Mouse (Mus musculus): ENCODE measurements at regions not wholly inside any gene's neighbourhood (a gene's known extent, or its start where the extent isn't known, plus 50 kb on each side); places are given as distances from the start of the nearest gene placed in this dataset.

DNA sequence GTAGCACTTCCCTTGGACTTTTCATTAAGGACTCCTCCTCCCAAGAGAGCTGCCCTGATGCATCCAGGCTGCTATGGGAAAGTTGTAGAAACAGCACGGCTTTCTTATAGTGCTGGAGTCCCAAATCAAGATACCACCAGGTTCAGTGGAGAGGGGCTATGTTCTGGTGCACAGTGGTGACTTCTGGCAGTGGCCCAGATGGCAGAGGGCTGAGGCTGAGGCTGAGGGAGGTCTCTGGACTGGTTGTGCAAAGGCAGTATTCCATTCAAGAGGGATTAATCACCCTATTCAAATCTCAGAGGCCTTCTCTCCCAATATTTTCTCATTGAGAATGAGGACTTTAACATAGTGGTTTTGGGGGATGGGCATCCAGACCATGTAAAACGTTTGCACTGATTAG is 82.3 kb upstream of the Mki67 start:
- no peak overlapping the region for H3K27ac ChIP-seq
- no peaks in the 10 kb centered on the region; the same call in 1 of the 2 replicates for H3K27me3 ChIP-seq
- no peaks in the 10 kb centered on the region for H3K9me3 ChIP-seq
- 0 out of 2 replicates have a peak, but pooled peaks cover 6% of the 10 kb centered on the region for H3K4me1 ChIP-seq
- 49% methylated on average over 2 of the region's 2 CpGs for WGBS
- ATAC-seq (ENCODE audit: insufficient number of reproducible peaks, low FRiP score, low TSS enrichment, low read depth), result no peak
- no peak overlapping the region for H3K9ac ChIP-seq
- H3K36me3 ChIP-seq, result no peaks in the 10 kb centered on the region
- no peak overlapping the region for H3K4me2 ChIP-seq
- H3K4me3 ChIP-seq, result no peak overlapping the region

DNA sequence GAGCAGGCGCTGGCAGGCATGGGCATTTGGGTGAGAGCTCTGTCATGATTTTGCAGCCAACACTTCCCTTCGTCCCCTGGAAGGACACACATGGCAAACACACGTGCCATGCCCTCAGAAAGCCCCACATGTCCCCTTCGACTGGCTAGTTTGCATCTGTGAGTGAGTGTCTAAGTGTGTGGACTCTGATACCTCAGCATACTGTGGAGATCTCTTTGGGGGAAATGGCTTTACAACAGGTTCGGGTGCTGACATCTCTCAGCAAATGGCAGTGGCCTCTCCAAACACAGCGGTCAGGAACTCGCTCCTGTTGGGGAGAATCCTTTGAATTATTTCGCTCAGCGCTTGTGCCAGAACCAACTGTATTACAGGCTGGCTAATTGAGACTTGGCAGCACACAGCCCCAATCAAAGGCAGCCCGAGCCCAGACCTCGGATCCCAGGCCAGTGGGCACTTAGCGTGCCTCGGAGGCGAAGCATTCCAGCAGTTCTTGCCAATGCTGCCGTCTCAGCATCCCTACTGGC is 86.5 kb upstream of the Mki67 start:
- no peaks in the 10 kb centered on the region for H3K27me3 ChIP-seq
- H3K36me3 ChIP-seq, result no peaks in the 10 kb centered on the region
- no peak; the same call in 1 of the 2 replicates for ATAC-seq (ENCODE audit: insufficient number of reproducible peaks, low FRiP score, low TSS enrichment, low read depth)
- no peak overlapping the region for H3K4me3 ChIP-seq
- H3K4me2 ChIP-seq, result no peak overlapping the region
- no peak overlapping the region for H3K9ac ChIP-seq
- WGBS, result 55% methylated on average over 15 of the region's 15 CpGs
- no peaks in the 10 kb centered on the region for H3K9me3 ChIP-seq
- no peak overlapping the region for H3K27ac ChIP-seq
- 0 out of 2 replicates have a peak, but pooled peaks cover 6% of the 10 kb centered on the region for H3K4me1 ChIP-seq

DNA sequence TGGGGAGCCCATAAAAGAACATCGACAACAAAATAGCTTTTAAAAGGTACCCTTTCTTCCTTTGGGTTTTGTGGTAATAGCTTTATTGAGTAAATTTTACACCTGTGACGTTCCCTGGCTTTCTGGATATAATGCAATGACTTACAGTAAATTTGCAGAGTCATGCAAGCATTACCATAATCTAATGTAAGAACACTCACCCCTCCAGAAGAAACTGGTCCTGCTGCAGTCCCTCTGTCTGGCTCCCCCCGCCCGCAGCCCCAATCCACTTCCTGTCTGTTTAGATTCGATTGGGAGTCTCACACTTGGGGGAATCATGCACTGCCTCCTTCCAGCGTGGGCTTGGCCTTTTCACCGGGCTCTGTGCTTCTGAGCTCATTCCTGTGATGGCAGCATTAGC is 88.6 kb upstream of the Mki67 start:
- Histone ChIP-seq H3K4me3 (no peak overlapping the region), H3K27ac (no peak overlapping the region), H3K4me2 (no peak overlapping the region), H3K36me3 (no peaks in the 10 kb centered on the region), H3K4me1 (peaks cover 6% of the 10 kb centered on the region; the same call in 1 of the 2 replicates), H3K9me3 (no peaks in the 10 kb centered on the region), H3K9ac (no peak overlapping the region), H3K27me3 (no peaks in the 10 kb centered on the region)
- 24% methylated on average over 7 of the region's 7 CpGs for WGBS
- no peak for ATAC-seq (ENCODE audit: insufficient number of reproducible peaks, low FRiP score, low TSS enrichment, low read depth)

DNA sequence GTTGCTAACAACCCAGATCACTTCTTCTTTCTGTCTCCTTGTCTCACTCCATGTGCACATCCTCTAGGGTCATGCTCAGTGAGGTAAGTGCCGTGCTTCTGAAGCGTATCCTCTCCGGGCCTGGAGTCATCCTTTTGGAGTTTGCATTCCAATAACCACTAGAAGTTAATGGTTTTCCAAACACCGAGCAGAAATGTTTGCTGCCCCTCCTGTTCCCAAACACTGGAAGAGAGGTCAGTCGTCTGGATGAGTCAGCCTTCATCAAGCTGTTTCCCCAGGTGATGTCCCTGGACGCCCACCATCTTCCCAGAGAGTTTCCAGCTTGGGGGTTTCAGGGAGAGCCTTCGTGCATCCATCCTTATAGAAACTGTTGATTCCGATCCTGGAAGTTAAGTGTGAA is 90.0 kb upstream of the Mki67 start:
- no peaks in the 10 kb centered on the region for H3K9me3 ChIP-seq
- H3K27ac ChIP-seq, result no peak overlapping the region
- no peaks in the 10 kb centered on the region for H3K27me3 ChIP-seq
- peaks cover 10% of the 10 kb centered on the region for H3K4me1 ChIP-seq
- WGBS, result 84% methylated on average over 8 of the region's 8 CpGs
- H3K9ac ChIP-seq, result no peak overlapping the region
- H3K36me3 ChIP-seq, result no peaks in the 10 kb centered on the region
- ATAC-seq (ENCODE audit: insufficient number of reproducible peaks, low FRiP score, low TSS enrichment, low read depth), result no peak
- H3K4me3 ChIP-seq, result no peak overlapping the region
- H3K4me2 ChIP-seq, result no peak overlapping the region

DNA sequence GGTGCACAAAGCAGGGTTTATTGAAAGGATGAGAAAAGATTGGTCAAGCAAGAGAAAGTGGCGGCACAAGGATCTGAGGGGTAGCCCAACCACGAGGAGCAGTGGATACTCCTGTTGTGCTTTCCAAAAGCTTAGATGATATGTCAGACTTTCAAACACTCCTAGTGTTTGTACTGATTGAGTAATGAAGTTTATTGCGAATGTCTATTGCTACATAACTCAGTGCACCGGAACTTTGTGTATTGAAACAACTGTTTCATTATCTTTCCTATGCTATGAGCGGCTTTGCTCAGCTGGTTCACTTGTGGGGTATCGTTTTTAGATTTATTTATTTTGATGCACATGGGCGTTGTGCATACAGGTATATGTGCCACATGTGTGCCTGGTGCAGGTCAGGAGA is 90.5 kb upstream of the Mki67 start:
- H3K27me3 ChIP-seq, result no peaks in the 10 kb centered on the region
- no peak overlapping the region for H3K27ac ChIP-seq
- peaks cover 13% of the 10 kb centered on the region for H3K4me1 ChIP-seq
- H3K4me3 ChIP-seq, result no peak overlapping the region
- no peak overlapping the region for H3K9ac ChIP-seq
- no peaks in the 10 kb centered on the region for H3K9me3 ChIP-seq
- no peak overlapping the region for H3K4me2 ChIP-seq
- ATAC-seq (ENCODE audit: insufficient number of reproducible peaks, low FRiP score, low TSS enrichment, low read depth), result no peak
- H3K36me3 ChIP-seq, result no peaks in the 10 kb centered on the region
- WGBS, result 92% methylated on average over 7 of the region's 7 CpGs

DNA sequence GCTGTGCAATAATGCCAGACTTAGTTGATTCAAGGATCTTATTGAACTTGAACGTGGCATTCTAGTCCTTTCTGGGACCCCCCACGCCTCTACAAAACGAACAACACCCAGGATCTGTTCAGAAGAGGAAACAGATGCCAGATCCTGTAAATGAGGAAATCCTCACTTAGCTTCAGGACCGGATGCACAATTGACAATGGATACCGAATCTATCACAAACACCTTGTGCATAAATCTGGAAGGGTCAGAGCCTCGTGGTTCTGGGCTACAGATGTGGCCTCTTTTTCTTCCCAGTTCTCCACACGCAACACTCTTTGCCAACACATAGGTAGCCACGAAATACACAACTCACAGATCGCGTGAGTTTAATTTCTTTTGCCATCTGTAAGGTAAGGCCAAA is 93.0 kb upstream of the Mki67 start:
- Histone ChIP-seq H3K4me1 (peaks cover 8% of the 10 kb centered on the region), H3K36me3 (no peaks in the 10 kb centered on the region), H3K9me3 (no peaks in the 10 kb centered on the region), H3K27ac (no peak overlapping the region), H3K4me3 (no peak overlapping the region), H3K4me2 (no peak overlapping the region), H3K27me3 (no peaks in the 10 kb centered on the region), H3K9ac (no peak overlapping the region)
- no peak for ATAC-seq (ENCODE audit: insufficient number of reproducible peaks, low FRiP score, low TSS enrichment, low read depth)
- 65% methylated on average over 10 of the region's 10 CpGs for WGBS

DNA sequence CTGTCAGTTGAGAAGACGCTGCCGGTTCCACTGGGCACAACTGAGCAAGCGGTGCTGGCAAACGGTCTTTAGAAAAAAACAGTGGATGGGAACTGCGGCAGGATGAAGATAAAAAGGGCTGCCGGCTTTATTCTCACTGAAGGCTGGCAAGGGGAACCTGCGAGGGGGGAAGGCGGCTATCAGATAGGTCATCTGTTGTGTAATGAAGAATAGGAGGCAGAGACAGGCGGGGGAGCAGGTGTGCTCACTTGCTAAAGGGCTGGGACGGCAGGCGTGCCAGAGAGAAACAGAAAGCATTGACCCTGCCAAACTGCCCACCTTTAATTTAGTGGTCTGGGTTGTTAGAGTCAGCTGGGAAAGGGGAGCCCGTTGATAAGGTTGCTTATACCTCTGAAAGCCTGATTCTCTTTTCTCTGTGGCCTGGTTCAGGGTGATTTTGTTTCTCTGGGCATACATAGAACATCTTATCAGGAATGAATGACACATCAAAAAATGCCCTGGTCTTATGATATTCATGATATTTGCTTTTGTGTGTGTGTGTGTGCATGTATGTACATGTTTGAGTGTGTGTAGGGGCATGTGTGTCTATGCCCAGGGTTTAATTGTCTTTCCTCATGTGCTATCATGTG is 93.7 kb upstream of the Mki67 start:
- no peaks in the 10 kb centered on the region for H3K9me3 ChIP-seq
- no peak overlapping the region for H3K4me3 ChIP-seq
- H3K4me1 ChIP-seq, result peaks cover 8% of the 10 kb centered on the region
- no peak for ATAC-seq (ENCODE audit: insufficient number of reproducible peaks, low FRiP score, low TSS enrichment, low read depth)
- H3K36me3 ChIP-seq, result no peaks in the 10 kb centered on the region
- H3K27me3 ChIP-seq, result no peaks in the 10 kb centered on the region
- 53% methylated on average over 12 of the region's 12 CpGs for WGBS
- H3K4me2 ChIP-seq, result no peak overlapping the region
- H3K9ac ChIP-seq, result no peak overlapping the region
- no peak overlapping the region for H3K27ac ChIP-seq

DNA sequence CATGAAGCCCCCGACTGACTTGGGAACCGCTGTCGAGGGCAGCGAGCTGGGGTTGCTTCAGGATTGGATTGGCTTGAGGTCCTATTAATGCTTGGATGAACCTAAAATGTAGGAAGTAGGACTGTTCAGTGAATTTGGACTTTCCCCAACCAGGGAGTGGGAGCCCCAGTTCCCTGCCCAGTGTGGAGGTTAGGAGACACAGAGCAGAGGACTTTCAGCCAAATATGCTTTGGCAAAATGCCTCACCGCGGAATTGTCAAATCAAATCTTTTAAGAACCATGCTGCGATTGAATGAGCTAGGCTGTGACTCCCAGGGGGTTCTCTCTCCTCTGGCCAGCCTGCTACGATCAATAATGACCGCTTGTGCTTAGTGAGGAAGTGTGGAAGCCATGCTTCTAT is 94.8 kb upstream of the Mki67 start:
- H3K4me1 ChIP-seq, result peaks cover 8% of the 10 kb centered on the region
- no peak overlapping the region for H3K4me3 ChIP-seq
- H3K27ac ChIP-seq, result no peak overlapping the region
- H3K9ac ChIP-seq, result no peak overlapping the region
- no peaks in the 10 kb centered on the region for H3K36me3 ChIP-seq
- 73% methylated on average over 9 of the region's 9 CpGs for WGBS
- ATAC-seq (ENCODE audit: insufficient number of reproducible peaks, low FRiP score, low TSS enrichment, low read depth), result no peak
- H3K27me3 ChIP-seq, result no peaks in the 10 kb centered on the region
- no peaks in the 10 kb centered on the region for H3K9me3 ChIP-seq
- no peak overlapping the region for H3K4me2 ChIP-seq

DNA sequence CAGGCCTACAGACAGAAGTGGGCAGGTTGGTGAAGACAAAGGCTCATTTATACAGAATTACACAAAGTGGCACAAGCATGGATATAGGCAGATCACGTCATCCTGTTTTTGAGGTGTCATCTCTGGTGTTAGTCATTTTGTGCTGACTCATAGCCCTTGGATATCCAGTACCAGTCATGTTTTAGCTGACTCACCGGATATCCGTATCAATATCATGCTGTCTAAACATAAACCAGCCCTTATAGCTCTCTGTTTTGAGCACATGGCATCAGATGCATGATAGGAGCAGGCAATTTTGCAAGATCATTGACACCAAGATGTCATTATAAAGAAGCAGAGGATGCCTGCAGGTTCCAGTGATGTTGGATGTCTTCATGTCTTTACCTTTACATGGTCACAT is 97.5 kb upstream of the Mki67 start:
- no peaks in the 10 kb centered on the region for H3K9me3 ChIP-seq
- H3K27ac ChIP-seq, result no peak overlapping the region
- H3K4me1 ChIP-seq, result peaks cover 8% of the 10 kb centered on the region
- WGBS, result 92% methylated on average over 3 of the region's 3 CpGs
- no peak for ATAC-seq (ENCODE audit: insufficient number of reproducible peaks, low FRiP score, low TSS enrichment, low read depth)
- no peak overlapping the region for H3K4me2 ChIP-seq
- H3K36me3 ChIP-seq, result no peaks in the 10 kb centered on the region
- no peaks in the 10 kb centered on the region for H3K27me3 ChIP-seq
- H3K4me3 ChIP-seq, result no peak overlapping the region
- no peak overlapping the region for H3K9ac ChIP-seq

DNA sequence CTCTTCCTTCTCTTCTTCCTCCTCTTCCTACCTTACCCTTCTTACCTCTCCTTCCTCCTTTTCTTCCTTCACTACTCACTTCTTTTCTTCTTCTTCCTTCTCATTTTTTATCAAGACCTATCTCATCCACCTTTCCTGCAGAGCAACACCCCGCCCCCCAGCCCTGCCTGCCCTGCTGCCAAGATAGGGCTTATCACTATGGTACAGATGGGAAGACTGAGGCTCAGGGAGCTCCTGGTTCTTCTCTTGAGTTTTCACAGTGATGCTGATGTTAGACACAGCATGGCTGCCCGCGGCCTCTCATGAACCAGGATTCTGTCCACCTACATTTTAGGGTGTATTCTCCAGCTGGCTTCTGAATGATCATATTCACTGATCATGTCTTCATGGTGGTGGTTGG is 100.0 kb upstream of the Mki67 start:
- Histone ChIP-seq H3K9ac (no peak overlapping the region), H3K36me3 (no peaks in the 10 kb centered on the region), H3K9me3 (no peaks in the 10 kb centered on the region), H3K4me2 (no peak overlapping the region), H3K27me3 (no peaks in the 10 kb centered on the region), H3K4me1 (peaks cover 3% of the 10 kb centered on the region), H3K4me3 (no peak overlapping the region), H3K27ac (no peak overlapping the region)
- 90% methylated on average over 3 of the region's 3 CpGs for WGBS
- ATAC-seq (ENCODE audit: insufficient number of reproducible peaks, low FRiP score, low TSS enrichment, low read depth), result no peak

DNA sequence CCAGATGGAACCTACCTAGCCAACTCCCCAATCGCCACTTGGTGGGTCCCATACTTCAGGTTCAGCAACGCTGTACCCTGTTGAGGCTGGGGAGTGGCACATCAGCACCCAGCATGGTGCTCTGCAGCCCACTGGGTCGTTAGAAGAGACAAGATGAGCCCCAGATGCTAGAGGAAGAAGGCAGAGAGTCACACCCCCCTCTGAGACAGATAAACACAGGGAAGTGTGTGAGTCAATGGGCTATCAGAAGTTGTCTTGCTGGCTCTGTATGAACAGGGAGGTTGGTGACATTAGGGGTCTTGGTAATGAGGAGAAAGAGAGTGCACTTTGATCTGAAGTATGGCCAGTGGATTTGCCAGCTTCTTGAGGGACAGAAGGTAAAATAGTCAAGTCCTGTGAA is 101.7 kb upstream of the Mki67 start:
- H3K27me3 ChIP-seq, result no peaks in the 10 kb centered on the region
- H3K4me2 ChIP-seq, result no peak overlapping the region
- H3K27ac ChIP-seq, result no peak overlapping the region
- no peak overlapping the region for H3K4me3 ChIP-seq
- H3K36me3 ChIP-seq, result no peaks in the 10 kb centered on the region
- H3K9me3 ChIP-seq, result no peaks in the 10 kb centered on the region
- H3K4me1 ChIP-seq, result no peaks in the 10 kb centered on the region
- no peak for ATAC-seq (ENCODE audit: insufficient number of reproducible peaks, low FRiP score, low TSS enrichment, low read depth)
- 66% methylated on average over 3 of the region's 3 CpGs for WGBS
- H3K9ac ChIP-seq, result no peak overlapping the region

DNA sequence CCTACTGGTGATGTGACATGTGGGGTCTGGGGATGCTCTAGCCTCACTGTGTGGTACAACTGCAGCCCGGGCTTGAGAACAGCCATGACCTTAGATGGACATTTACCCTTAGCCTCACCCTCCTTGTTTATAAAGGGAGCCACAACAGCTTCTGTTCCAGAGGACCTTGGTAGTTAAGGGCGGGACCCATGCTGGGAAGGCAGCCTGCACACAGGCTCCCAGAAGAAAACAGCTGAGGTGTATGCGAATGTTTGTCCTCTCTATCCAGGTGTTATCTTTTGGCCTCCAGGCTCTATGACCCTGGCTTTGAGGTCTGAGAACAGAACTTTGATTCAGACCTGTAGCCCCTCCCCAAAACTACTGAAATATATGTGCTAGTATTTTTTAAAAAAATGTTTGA is 102.1 kb upstream of the Mki67 start:
- Histone ChIP-seq H3K27me3 (no peaks in the 10 kb centered on the region), H3K4me3 (no peak overlapping the region), H3K4me2 (no peak overlapping the region), H3K27ac (no peak overlapping the region), H3K36me3 (no peaks in the 10 kb centered on the region), H3K4me1 (no peaks in the 10 kb centered on the region), H3K9me3 (no peaks in the 10 kb centered on the region), H3K9ac (no peak overlapping the region)
- WGBS, result 68% methylated on average over 3 of the region's 3 CpGs
- ATAC-seq (ENCODE audit: insufficient number of reproducible peaks, low FRiP score, low TSS enrichment, low read depth), result no peak
